Mouse (Mus musculus): ENCODE measurements around the gene Kif1a. TPM values are rescaled to one million over a fixed set of nuclear protein-coding genes. Genes with fewer than 3 reads are reported as not detected.

The Kif1a gene
- total RNA-seq, 1 experiment: 10.2 TPM

DNA sequence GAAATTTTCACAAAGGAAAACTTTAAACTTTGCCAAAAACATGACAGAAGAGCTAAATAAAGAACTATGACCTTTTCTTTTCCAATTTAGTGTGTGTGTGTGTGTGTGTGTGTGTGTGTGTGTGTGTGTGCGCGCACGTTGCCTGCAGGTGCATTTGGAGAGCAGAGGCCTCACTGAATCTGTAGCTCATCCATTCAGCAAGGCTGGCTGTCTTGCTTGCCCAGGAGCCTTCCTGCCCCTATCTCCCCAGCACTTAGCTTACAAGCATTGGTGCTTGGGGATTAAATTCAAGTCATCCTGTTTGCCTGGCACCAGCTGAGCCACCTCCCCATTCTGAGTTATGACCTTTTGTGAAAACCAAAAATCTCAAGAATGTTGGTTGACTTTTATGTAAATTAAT is 9.2 kb downstream of the Kif1a start:
- Histone ChIP-seq H3K9me3 (ENCODE audit: control insufficient read depth, insufficient read depth, low read depth, low read length) (no peaks in the 10 kb centered on the region), H3K27ac (ENCODE audit: insufficient read depth, low read depth, low read length, poor library complexity, severe bottlenecking) (no peak overlapping the region), H3K4me1 (ENCODE audit: control insufficient read depth in 2 of 2, insufficient read depth in 2 of 2, low read length in 2 of 2, poor library complexity in 1 of 2) (no peaks in the 10 kb centered on the region), H3K9ac (ENCODE audit: insufficient read depth, low read depth, low read length, poor library complexity, severe bottlenecking) (no peak overlapping the region), H3K36me3 (ENCODE audit: control insufficient read depth, insufficient read depth, low read length, poor library complexity, severe bottlenecking) (no peaks in the 10 kb centered on the region), H3K4me3 (ENCODE audit: insufficient read depth in 1 of 2, low read depth in 1 of 2, low read length in 2 of 2, poor library complexity in 1 of 2, severe bottlenecking in 1 of 2) (no peak overlapping the region)
- in situ Hi-C loops (cut with MboI; ENCODE audit: low sequenced_read_pairs in 2 of 2, unreplicated experiment in 2 of 2): no loop called here
- no peak for DNase-seq (ENCODE audit: low read depth, low spot score)
- TF ChIP-seq HCFC1 (IDR thresholded peaks at IDR 0.05; ENCODE audit: borderline replicate concordance, insufficient read depth, low read length) (no peak), CHD2 (IDR thresholded peaks at IDR 0.05; ENCODE audit: low read depth, low read length) (no peak), ZNF384 (IDR thresholded peaks at IDR 0.05; ENCODE audit: low read depth, low read length) (no peak), MAFK (IDR thresholded peaks at IDR 0.05; ENCODE audit: insufficient read depth, low read depth, low read length) (no peak), ZC3H11A (IDR thresholded peaks at IDR 0.05; ENCODE audit: borderline replicate concordance, low read depth, low read length) (no peak)

DNA sequence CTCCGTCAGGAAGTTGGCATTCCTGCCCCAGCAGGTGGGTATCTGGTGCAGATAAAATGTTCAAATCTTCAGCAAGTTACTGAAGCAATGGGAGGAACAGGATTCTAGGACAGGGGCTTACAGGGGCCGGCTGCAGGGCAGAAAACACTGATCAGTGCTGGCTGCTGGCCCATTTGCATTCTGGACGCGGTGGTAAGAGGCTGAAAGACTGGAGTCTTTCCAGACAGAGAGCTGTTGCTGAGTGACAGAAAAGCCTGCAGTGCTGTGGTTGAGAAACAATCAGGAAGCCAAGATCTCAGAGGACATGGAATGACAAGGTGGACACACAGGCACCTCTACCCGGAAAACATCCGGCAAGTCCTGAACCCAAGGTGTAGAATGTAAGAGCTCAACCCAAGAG is 16.6 kb downstream of the Kif1a start:
- no peak overlapping the region for H3K4me3 ChIP-seq (ENCODE audit: insufficient read depth in 1 of 2, low read depth in 1 of 2, low read length in 2 of 2, poor library complexity in 1 of 2, severe bottlenecking in 1 of 2)
- no peaks in the 10 kb centered on the region for H3K9me3 ChIP-seq (ENCODE audit: control insufficient read depth, insufficient read depth, low read depth, low read length)
- no peaks in the 10 kb centered on the region for H3K4me1 ChIP-seq (ENCODE audit: control insufficient read depth in 2 of 2, insufficient read depth in 2 of 2, low read length in 2 of 2, poor library complexity in 1 of 2)
- in situ Hi-C loops (cut with MboI; ENCODE audit: low sequenced_read_pairs in 2 of 2, unreplicated experiment in 2 of 2): no loop called here
- H3K9ac ChIP-seq (ENCODE audit: insufficient read depth, low read depth, low read length, poor library complexity, severe bottlenecking): no peak overlapping the region
- H3K27ac ChIP-seq (ENCODE audit: insufficient read depth, low read depth, low read length, poor library complexity, severe bottlenecking): no peak overlapping the region
- H3K36me3 ChIP-seq (ENCODE audit: control insufficient read depth, insufficient read depth, low read length, poor library complexity, severe bottlenecking): no peaks in the 10 kb centered on the region
- no peak for TF ChIP-seq ZC3H11A (IDR thresholded peaks at IDR 0.05; ENCODE audit: borderline replicate concordance, low read depth, low read length)
- no peak for TF ChIP-seq HCFC1 (IDR thresholded peaks at IDR 0.05; ENCODE audit: borderline replicate concordance, insufficient read depth, low read length)
- TF ChIP-seq MAFK (IDR thresholded peaks at IDR 0.05; ENCODE audit: insufficient read depth, low read depth, low read length): no peak
- no peak for TF ChIP-seq CHD2 (IDR thresholded peaks at IDR 0.05; ENCODE audit: low read depth, low read length)
- TF ChIP-seq ZNF384 (IDR thresholded peaks at IDR 0.05; ENCODE audit: low read depth, low read length): no peak
- DNase-seq (ENCODE audit: low read depth, low spot score): no peak

DNA sequence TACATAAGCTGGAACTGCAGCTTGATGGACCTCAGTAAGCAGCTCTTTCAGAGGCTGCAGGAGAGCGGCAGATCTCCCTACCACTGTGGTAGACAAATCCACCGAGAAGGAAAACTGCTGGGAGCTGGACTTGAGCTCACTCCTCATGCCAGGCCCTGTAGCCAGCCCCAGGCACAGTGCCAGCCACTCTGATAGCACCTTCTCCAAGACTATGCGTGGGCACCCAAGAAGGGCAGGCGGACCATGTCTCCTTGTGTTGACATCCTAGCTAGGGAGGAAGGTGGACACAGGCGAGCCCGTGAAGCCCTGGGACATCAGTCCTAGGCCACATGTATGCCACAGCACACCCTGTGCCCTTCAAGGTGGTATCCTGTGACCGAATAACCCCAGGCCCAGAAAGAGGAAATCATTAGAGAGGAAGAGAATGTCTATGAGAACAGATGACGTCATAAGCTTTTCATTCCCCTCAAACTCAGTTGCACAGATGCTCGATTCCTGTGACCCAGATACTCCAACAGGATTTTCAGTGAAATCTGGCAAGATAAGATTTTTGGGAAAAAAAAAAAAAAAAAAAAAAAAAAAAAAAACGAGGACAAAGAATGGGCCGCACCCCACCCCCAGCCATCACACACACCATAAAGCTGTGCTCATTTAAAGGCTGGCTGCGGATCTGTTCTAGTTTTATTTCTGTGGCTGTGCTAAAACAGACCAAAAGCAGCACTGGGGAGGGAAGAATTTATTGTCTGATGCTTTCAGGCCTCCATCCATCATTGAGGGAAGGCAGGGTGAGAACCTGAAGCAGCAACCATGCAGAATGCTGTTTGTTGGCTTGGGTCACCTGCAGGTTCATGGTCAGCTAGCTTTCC is 18.1 kb downstream of the Kif1a start:
- DNase-seq (ENCODE audit: low read depth, low spot score): no peak
- Histone ChIP-seq H3K27ac (ENCODE audit: insufficient read depth, low read depth, low read length, poor library complexity, severe bottlenecking) (no peak overlapping the region), H3K9ac (ENCODE audit: insufficient read depth, low read depth, low read length, poor library complexity, severe bottlenecking) (no peak overlapping the region), H3K4me3 (ENCODE audit: insufficient read depth in 1 of 2, low read depth in 1 of 2, low read length in 2 of 2, poor library complexity in 1 of 2, severe bottlenecking in 1 of 2) (no peak overlapping the region), H3K4me1 (ENCODE audit: control insufficient read depth in 2 of 2, insufficient read depth in 2 of 2, low read length in 2 of 2, poor library complexity in 1 of 2) (no peaks in the 10 kb centered on the region), H3K36me3 (ENCODE audit: control insufficient read depth, insufficient read depth, low read length, poor library complexity, severe bottlenecking) (no peaks in the 10 kb centered on the region), H3K9me3 (ENCODE audit: control insufficient read depth, insufficient read depth, low read depth, low read length) (no peaks in the 10 kb centered on the region)
- in situ Hi-C loops (cut with MboI; ENCODE audit: low sequenced_read_pairs in 2 of 2, unreplicated experiment in 2 of 2): no loop called here
- TF ChIP-seq ZNF384 (IDR thresholded peaks at IDR 0.05; ENCODE audit: low read depth, low read length) (0 out of 2 replicates have a peak, but pooled peaks have one; percentile 42), HCFC1 (IDR thresholded peaks at IDR 0.05; ENCODE audit: borderline replicate concordance, insufficient read depth, low read length) (no peak), MAFK (IDR thresholded peaks at IDR 0.05; ENCODE audit: insufficient read depth, low read depth, low read length) (no peak), CHD2 (IDR thresholded peaks at IDR 0.05; ENCODE audit: low read depth, low read length) (no peak), ZC3H11A (IDR thresholded peaks at IDR 0.05; ENCODE audit: borderline replicate concordance, low read depth, low read length) (no peak)

DNA sequence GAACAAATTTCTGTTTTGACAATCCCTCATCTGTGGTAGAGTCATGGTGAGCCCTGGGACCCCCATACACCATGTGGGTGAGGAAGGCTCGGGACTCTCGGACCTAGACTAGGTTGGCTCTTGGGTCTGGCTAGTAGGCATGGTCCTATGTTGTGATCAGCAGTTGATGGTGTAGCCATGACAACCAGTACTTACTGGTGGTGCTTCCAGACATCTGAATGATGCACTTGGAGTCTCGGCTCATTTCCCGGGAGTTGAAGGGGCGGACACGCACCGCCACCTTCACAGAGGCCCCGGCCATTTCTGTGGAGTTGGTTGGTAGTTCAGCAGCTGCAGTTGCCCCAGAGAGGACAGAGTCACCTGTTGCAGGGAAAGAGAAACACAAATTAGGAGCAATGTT is 19.6 kb downstream of the Kif1a start:
- Histone ChIP-seq H3K36me3 (ENCODE audit: control insufficient read depth, insufficient read depth, low read length, poor library complexity, severe bottlenecking) (no peaks in the 10 kb centered on the region), H3K9ac (ENCODE audit: insufficient read depth, low read depth, low read length, poor library complexity, severe bottlenecking) (no peak overlapping the region), H3K27ac (ENCODE audit: insufficient read depth, low read depth, low read length, poor library complexity, severe bottlenecking) (no peak overlapping the region), H3K4me1 (ENCODE audit: control insufficient read depth in 2 of 2, insufficient read depth in 2 of 2, low read length in 2 of 2, poor library complexity in 1 of 2) (peaks cover 0 to 3% of the 10 kb centered on the region in 2 experiments; a peak in 1 of 4 replicates), H3K4me3 (ENCODE audit: insufficient read depth in 1 of 2, low read depth in 1 of 2, low read length in 2 of 2, poor library complexity in 1 of 2, severe bottlenecking in 1 of 2) (no peak overlapping the region), H3K9me3 (ENCODE audit: control insufficient read depth, insufficient read depth, low read depth, low read length) (no peaks in the 10 kb centered on the region)
- in situ Hi-C loops (cut with MboI; ENCODE audit: low sequenced_read_pairs in 2 of 2, unreplicated experiment in 2 of 2): no loop called here
- TF ChIP-seq ZNF384 (IDR thresholded peaks at IDR 0.05; ENCODE audit: low read depth, low read length) (no peak), HCFC1 (IDR thresholded peaks at IDR 0.05; ENCODE audit: borderline replicate concordance, insufficient read depth, low read length) (no peak), CHD2 (IDR thresholded peaks at IDR 0.05; ENCODE audit: low read depth, low read length) (no peak), ZC3H11A (IDR thresholded peaks at IDR 0.05; ENCODE audit: borderline replicate concordance, low read depth, low read length) (no peak), MAFK (IDR thresholded peaks at IDR 0.05; ENCODE audit: insufficient read depth, low read depth, low read length) (no peak)
- DNase-seq (ENCODE audit: low read depth, low spot score): no peak

Data from ES-E14 (cell line).